ENCODE assay signal across 12 mouse cellular contexts in the genomic region with DNA sequence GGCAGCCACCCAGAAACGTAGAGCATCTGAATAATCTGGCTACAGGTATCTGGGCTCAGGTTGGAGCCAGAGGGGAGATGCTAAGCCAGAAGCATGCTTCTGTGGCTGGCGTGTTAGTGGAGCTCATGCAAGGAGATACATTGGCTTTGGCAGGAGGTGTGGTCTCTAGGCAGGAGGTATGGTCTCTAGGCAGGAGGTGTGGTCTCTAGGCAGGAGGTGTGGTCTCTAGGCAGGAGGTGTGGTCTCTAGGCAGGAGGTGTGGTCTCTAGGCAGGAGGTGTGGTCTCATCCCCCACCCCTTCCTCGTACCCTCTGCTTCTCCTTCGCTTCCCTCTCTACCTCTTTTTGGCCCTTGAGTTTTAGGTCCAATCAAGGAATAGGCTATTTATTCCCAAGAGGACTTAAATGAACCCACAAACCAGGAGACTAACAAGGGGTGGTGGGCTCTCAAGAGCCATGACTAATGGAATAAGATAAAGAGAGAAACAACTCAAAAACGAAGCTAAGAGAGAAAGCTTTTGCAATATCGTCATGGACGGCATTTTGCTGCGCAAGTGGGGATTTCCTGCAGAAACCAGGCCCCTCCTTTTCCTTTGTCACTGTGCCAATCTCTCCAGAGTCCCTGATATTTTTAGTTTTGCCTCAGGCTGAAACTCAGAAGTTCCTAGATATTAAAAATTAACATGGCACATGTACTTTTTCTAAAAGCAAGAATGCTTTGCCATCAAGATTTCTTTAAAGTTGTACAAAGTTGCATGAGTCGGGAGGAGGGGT. TPM values are rescaled to one million over a fixed set of nuclear protein-coding genes. Genes with fewer than 3 reads are reported as not detected.
DNase-seq lines count a peak whose midpoint lies in the region; ATAC-seq lines count a peak whose summit lies in the region.
"Had no signal": no experiment of that assay in that cellular context is flagged by ENCODE, and none has a peak within 500 bp of the region (broad histone marks: within the 10 kb centered on the region; RNA-seq: fewer than 3 reads in every experiment).

No protein-coding gene starts in this region.

- H3K36me3 ChIP-seq in kidney, embryonic 14.5 days (ENCODE audit: control insufficient read depth, insufficient read depth, low read length), result no peaks in the 10 kb centered on the region
- H3K36me3 ChIP-seq: forebrain, embryonic 15.5 days; hindbrain, embryonic 10.5 days; limb, embryonic 15.5 days had no signal

- H3K9ac ChIP-seq in kidney, embryonic 14.5 days (ENCODE audit: low read depth, low read length), result no peak overlapping the region
- H3K9ac ChIP-seq: forebrain, embryonic 15.5 days; limb, embryonic 15.5 days had no signal

- H3K9me3 ChIP-seq in kidney, embryonic 14.5 days (ENCODE audit: control insufficient read depth, low read length), result no peaks in the 10 kb centered on the region
- H3K9me3 ChIP-seq: forebrain, embryonic 15.5 days; hindbrain, embryonic 10.5 days; limb, embryonic 15.5 days had no signal

- no peak overlapping the region for H3K4me3 ChIP-seq in kidney, embryonic 14.5 days (ENCODE audit: low read length)
- H3K4me3 ChIP-seq: forebrain, embryonic 15.5 days; hindbrain, embryonic 10.5 days; limb, embryonic 15.5 days had no signal

- no peak overlapping the region for H3K4me2 ChIP-seq in kidney, embryonic 14.5 days (replicated peaks; ENCODE audit: low read depth, low read length)
- H3K4me2 ChIP-seq: forebrain, embryonic 15.5 days; limb, embryonic 15.5 days had no signal

- no peak overlapping the region for H3K27ac ChIP-seq in kidney, embryonic 14.5 days (ENCODE audit: low read depth, low read length)
- H3K27ac ChIP-seq: forebrain, embryonic 15.5 days; hindbrain, embryonic 10.5 days; limb, embryonic 15.5 days had no signal

- H3K4me1 ChIP-seq in kidney, embryonic 14.5 days (ENCODE audit: control insufficient read depth, insufficient read depth, low read length), result no peaks in the 10 kb centered on the region; the same call in 1 of the 2 replicates
- H3K4me1 ChIP-seq: forebrain, embryonic 15.5 days had no signal

- ATAC-seq in kidney, embryonic 14.5 days (ENCODE audit: low FRiP score, low TSS enrichment), result no peak
- ATAC-seq in megakaryocyte, adult 5-6 weeks (ENCODE audit: poor library complexity, severe bottlenecking), result peak; percentile 73
- ATAC-seq: forebrain, embryonic 15.5 days had no signal

- WGBS in kidney, embryonic 14.5 days, result 75% methylated on average over 9 of the region's 9 CpGs

- peak; percentile 20 for DNase-seq in kidney, adult 11 months
- peak; percentile 25 to 59 for DNase-seq in adrenal gland, postnatal 36 days
- peak; percentile 37 for DNase-seq in heart, postnatal 4 days
- DNase-seq in layer of hippocampus, adult 8-10 months (ENCODE audit: low spot score in 2 of 2), result no peak
- no peak for DNase-seq in embryo, embryonic 11 days
- DNase-seq in cerebellum, postnatal 4 days (ENCODE audit: low spot score in 2 of 2), result no peak
- DNase-seq: layer of hippocampus, adult 9-11 months had no signal

- no peaks in the 10 kb centered on the region for H3K27me3 ChIP-seq in kidney, embryonic 14.5 days (ENCODE audit: control insufficient read depth, insufficient read depth, low read length)
- H3K27me3 ChIP-seq: forebrain, embryonic 15.5 days; limb, embryonic 15.5 days had no signal

RNA-seq across cellular contexts. Expression of a gene that starts 30.4 kb away (rescaled TPM):
- 10.0 and 18.8 TPM in 2 replicates for polyA plus RNA-seq in kidney, embryonic 14.5 days (2014; fragmentation: Nextera tagmentation; extraction: Ambion mirVana)
- total RNA-seq in adrenal gland, postnatal 36 days (2021), result 10 to 100 TPM; 38.9 to 58.6 TPM
- total RNA-seq in heart, postnatal 4 days (2021), result 10 to 100 TPM; 12.5 to 12.7 TPM
- total RNA-seq in megakaryocyte, adult 5-6 weeks (2015), result 14.0 and 14.6 TPM in 2 replicates
- total RNA-seq in megakaryocyte, adult 5-6 weeks (2017), result 12.9 and 17.1 TPM in 2 replicates
- total RNA-seq in layer of hippocampus, adult 8-10 months (2022), result 10 to 100 TPM; 43.0 to 51.0 (median 47.8) TPM

Comparison
In these comparisons a context has a peak if more than half of its experiments do, and no peak if none do; other contexts are left out.
1. DNase-seq: peak in kidney, adult 11 months (single experiment), adrenal gland, postnatal 36 days (2 of 2) and heart, postnatal 4 days (single experiment); none in layer of hippocampus, adult 8-10 months (0 of 2), embryo, embryonic 11 days (single experiment) and cerebellum, postnatal 4 days (0 of 2).